Mouse (Mus musculus): ENCODE measurements at regions not wholly inside any gene's neighbourhood (a gene's known extent, or its start where the extent isn't known, plus 50 kb on each side); places are given as distances from the start of the nearest gene placed in this dataset.

DNA sequence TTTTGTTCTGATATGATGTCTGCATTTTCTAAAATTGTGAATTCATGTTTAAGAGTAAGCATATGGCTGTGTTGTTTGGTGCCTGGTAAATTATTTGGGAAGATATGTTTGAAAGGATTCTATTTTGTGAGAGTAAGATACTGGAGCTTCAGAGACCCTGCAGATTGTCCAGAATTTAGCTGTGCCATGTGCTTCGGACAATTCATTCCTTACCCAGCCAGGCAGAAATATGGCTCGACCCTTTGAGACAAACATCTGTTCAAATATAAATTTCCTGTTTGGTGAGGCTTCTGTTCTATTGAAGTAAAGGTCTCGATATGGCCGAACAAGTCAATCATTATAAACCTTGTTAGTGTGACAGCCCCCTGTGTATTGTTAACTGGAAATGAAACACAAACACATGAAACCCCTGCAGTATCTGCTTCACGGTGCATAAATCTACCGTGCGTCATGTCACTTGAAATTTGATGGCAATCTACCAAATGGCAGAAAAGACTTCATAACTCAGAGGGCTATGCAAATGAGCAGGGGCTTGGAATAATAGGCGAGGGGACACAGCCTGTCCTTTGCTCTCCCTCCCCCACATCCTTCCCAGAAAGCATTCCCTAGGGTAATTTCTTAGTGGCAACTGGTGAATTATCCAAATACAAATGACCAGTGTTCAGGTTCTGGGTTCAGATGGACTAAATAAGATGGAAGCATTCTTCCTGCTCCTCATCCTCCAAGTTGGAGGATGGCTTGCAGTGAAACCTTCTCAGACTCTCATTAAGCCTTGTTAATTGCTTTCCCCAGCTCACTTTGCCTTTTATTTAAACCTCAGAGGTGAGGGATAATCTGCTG is 61.8 kb downstream of the Adcyap1 start:
- DNase-seq (ENCODE audit: low read depth, low spot score) = no peak

DNA sequence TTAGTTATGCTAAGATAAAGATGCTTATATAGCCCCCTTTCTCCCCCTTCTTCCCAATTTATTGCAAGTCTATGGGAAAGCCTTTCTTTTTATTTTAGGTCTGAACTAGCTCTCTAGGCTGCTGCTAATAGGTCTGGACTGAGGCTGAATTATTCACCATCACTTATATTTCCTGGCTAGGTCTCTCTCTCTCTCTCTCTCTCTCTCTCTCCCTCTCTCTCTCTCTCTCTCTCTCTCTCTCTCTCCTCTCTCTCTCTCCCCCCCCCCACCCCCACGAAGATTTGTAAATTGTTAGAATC is 62.3 kb downstream of the Adcyap1 start:
- DNase-seq (ENCODE audit: low read depth, low spot score) = no peak

DNA sequence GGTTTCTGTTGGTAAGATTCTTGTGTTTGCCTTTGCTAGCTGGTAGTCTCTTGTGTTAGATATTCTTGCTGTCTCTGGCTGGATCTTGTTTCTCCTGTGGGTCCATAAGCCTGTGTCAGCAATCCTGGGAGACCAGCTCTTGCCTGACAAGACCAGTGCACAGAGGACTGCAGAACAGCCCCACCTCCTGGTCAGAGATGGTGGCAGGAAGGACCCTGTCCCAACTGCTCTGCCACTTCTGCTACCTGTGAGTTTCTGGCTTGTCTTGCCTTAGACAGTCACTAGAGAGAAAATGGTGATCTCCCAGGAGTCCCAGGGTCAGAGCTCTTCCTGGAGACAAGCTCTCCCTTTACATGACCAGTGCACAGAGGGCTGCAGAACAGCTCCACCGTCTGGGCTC is 107.3 kb downstream of the Adcyap1 start:
- DNase-seq (ENCODE audit: low read depth, low spot score) = peak; percentile 66

DNA sequence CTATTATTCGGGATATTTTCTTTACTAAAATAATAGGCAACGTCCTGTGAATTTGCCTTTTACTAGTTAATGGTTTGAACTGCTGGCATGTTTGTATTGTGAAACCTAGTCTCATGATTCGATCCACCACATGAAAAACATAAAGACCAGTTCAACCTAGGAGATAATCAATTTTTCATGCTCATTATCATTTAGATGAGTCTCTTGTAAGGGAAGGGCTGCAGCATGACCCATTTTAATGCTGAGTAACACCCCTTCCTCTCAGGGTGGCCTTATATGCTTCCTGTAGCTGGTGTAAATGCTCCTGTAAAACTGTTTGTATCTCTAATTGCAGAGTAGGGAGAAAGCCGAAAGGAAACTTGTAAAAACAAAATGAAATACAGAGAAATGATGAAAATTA is 113.3 kb downstream of the Adcyap1 start:
- DNase-seq (ENCODE audit: low read depth, low spot score) = no peak

DNA sequence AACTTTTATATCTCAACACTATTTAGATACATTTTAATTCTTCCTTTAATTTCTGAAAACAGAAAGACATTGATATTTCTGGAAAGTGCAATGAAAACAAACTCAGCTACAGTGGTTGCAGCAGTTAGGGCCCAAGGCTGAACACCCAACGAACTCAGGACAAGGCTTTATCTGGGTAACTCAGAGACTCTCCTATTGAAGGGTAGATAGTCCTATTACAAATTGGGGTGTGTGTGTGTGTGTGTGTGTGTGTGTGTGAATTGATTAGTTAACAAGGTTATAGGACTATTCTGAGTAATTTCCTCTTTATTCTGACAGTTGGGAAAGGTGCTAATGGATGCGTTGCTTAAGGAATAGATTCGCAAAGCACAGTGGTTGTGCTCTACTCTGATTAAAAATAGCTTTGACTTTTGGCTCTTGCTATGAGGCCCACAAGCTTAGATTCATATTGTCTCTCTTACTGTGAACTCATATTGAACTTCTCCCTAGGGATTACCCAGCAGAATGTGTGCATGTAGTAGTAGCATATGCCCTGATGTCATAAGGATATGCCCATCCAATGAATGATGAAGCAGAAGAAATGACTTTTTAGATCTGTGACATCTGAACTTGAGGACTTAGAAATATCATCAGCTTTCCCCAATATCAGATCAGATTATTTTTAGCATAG is 114.0 kb downstream of the Adcyap1 start:
- DNase-seq (ENCODE audit: low read depth, low spot score) = no peak

DNA sequence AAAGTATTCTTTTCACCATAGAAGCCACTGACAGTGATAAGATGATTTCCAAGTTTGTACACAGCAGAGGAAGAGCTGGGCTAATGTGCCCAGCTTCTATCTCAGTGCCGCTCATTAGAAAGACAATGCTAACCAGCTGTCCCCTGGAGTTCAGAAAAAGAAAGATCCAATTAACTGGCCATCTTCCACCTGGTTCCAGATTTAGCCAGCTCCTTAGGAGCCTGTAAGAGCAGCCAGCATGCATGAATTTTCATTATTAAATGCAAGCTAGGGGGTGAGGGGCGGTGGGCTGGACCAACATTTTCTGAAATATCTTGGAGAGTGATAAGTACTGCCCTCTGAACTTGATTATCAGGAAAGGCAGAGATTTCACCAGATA is 114.5 kb downstream of the Adcyap1 start:
- DNase-seq (ENCODE audit: low read depth, low spot score) = peak; percentile 58

DNA sequence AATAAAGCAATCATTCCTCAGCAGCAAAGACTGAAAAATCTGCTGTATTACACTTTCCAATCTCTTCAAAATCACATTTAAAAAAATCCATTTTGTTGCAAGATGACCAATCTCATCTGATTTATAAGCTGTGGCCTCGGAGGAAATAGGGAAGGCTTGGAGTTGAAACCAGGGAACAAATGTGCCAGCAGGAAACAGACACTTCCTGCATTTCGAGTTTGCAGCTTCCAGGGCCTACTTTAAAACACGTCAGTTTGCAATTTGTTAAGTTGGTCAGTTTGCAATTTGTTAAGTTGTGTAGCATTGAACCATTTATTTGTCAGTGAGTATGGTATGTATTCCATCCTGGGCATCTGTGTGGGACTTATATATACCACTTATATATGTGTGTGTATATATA is 115.3 kb downstream of the Adcyap1 start:
- DNase-seq (ENCODE audit: low read depth, low spot score) = no peak

DNA sequence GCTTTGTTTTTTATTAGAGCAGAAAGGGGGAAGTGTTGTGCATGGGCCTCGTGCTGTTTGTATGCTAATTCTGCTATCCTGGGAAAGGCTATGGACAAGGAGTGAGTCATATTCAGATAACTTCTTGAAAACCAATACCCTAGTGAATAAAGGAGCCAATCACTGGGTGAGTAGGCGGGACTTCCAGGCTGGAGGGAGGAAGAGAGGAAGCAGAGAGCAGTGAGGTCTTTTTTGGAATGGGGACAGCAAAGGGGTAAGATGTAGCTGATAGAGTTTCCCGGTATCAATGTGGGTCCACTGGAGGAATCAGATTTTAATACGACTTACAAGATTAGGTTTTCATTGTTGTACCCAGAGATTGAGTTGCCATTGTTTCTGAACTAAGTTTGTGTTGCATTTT is 122.7 kb downstream of the Adcyap1 start:
- DNase-seq (ENCODE audit: low read depth, low spot score) = no peak

DNA sequence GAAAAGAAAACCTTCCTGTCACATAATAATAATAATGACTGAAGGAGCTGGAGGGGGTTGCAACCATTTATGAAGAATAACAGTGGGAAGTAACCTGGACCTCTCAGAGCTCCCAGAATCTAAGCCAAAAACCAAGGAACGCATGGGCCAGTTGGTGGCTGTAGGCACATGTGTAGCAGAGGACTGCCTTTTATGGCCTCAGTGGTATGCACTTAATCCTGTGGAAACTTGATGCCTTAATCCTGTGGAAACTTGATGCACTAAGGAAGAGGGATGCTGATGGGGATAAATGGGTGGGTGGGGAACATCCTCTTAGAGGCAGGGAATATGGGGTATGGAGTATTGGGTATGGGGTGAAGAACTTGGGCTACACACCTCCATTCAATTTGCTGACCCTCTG is 138.8 kb downstream of the Adcyap1 start:
- DNase-seq (ENCODE audit: low read depth, low spot score) = no peak

DNA sequence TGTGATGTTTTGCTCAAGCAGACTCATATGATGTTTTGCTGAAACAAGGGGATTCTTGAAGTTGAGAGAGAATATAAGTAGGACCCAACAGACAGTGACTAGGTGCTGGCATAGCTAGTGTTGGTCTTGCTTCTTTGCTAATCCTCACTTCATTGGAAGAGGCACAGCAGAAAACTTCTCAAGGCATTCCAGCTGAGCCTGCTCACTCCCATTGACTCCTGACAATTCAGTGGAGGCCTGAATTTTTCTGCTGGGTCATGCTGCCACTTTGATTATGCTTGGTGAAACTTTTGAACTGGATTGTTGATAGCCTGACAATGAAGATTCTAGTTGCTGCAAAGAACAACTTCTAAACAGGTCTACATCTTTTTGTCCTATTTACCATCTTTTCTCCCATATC is 156.4 kb downstream of the Adcyap1 start:
- DNase-seq (ENCODE audit: low read depth, low spot score) = no peak

DNA sequence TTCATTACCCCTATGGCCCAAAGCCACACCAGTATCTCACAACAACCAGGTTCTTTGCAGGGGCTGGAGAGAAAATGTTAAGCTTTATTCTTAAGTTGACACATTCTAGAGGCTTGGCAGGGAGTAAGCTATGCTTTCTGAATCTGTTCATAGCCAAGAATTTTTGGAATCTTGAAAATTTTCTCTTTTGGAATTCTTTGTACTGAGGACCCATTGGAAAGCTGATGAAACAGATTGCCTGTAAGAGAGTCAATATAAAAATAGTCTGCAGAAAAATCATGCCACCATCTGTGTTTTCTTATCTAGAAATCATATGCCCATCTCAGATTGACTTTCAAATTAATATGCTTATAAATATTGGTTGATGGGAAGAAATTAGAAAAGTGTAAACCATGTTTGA is 164.1 kb downstream of the Adcyap1 start:
- no peak for DNase-seq (ENCODE audit: low read depth, low spot score)

DNA sequence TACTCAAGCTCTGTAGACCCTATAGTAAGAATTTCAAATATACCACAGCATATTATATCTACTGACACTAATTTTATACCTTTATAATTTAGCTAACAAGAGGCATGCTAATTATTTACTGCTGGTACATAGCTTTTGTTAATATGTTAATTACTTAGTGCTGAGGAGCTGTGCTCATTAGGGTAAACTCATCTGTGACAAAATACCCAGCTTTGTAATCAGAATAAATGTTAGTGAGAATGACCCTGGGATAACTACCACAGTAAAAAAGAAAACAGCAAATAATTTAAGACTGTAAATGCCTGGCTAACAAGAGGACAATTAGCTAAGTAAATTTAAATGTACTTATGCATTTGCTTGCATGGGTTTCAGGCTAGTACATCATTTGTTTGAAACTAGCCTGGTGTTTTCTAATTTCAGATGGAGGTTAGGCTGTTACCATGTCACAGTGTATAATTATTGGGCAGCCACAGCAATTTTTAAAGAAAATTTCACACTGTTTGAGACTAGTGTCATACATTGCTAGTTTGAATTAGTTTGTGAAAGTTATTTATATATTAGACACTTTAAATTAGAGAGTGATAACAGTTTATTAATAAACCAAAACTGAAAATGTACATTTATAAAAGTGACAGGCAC is 178.8 kb downstream of the Adcyap1 start:
- no peak for DNase-seq (ENCODE audit: low read depth, low spot score)

DNA sequence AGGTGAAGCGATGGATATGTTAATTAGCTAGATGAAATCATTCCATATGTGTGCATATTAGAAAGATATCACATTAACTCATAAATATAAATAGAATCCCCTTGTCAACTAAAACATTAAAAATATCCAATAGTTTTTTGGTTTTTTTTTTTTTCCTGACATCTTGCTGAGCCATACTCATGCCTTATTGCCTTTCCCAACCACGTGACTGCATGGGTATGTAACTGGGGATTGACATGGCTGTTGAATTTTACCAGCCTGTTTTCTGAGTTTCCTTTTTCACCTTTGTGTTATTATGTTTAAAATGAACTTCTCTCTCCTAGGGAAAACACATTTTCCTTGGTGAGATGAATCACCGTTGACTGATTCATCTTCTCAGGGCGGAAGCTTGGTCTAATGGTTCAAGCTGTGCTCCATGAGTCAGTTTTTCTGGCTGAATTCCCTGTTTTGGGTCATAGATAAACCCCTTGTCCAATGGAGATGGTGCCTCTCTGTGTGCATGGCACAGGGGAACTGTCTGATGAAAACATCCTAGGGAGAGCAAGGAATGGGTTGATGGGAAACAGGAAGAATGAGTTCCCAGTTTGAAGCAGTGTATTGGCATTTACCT is 181.1 kb downstream of the Adcyap1 start:
- DNase-seq (ENCODE audit: low read depth, low spot score) = no peak

DNA sequence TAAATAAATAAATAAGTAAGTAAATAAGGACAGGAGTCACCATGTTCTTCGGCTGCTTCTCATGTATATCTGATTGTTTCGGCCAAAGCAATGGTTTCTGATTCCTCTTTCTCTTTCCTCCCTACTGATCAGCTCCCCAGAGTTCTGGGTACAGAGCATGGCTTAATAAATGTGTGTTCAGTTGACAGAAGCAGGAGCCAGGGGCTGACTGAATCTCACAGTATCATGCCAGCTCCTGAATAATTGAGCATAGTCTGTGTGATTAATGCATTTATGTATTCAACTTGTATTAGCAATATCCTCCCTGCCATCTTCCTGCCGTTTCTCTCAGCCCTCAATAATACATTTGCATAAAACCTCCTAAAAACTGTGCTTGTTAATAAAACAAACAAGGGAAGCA is 191.4 kb downstream of the Adcyap1 start:
- no peak for DNase-seq (ENCODE audit: low read depth, low spot score)

DNA sequence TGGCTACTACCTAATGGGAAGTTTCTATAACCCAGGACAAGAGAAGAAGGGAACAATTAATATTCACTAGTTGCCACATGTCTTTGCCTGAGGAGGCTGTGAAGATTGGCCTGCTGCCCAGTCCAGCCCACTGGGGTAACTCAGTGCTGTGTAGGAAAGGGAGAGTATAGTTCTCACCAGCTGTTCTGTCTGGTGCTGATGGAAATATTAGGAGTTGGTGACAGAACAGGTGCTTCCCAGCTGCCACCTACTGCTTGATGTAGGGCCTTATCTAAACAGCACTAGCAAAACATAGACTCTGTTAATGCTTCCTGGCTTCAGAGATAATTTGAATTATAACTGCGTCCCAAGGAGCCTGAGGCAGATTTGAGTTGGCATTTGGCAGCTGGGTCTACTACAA is 210.5 kb downstream of the Adcyap1 start:
- DNase-seq (ENCODE audit: low read depth, low spot score) = no peak

Data from ZHBTc4 (cell line).